ENCODE assay signal across 8 mouse cellular contexts in the genomic region with DNA sequence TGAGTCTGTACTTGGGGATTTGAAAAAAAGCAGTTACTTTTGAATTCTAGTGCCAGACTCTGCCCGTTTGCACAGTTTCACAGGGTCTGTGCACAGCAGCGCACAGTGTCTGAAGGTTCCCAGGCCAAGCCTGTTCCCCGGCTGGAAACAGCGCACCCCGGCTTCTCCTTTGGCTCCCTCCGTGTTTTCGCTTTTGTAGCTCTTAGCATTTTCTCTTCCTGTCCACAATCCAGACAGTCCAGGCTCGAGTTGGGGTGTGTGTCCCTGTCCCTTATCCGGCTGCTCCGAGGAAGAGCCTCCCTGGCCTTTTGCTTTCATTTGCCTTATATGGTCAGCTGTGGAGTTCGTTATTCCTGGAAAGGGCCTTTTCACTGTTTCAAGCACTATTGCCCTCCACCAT.
A peak's percentile ranks its signal among the peaks of the same experiment; 100 is the strongest.
DNase-seq lines count a peak whose midpoint lies in the region; ATAC-seq and TF ChIP-seq lines count a peak whose summit lies in the region.

No protein-coding gene starts in this region.

- no peak for TF ChIP-seq CTCF in stomach, postnatal 0 days (IDR thresholded peaks at IDR 0.05; ENCODE audit: low read depth)

- H3K4me2 ChIP-seq in midbrain, embryonic 15.5 days: no peak overlapping the region
- H3K4me2 ChIP-seq in stomach, postnatal 0 days (replicated peaks; ENCODE audit: low read depth): peak overlapping the region; percentile 39

- ATAC-seq in midbrain, embryonic 15.5 days (replicated peaks): no peak
- peak; percentile 68; the same call in 1 of the 2 replicates for ATAC-seq in stomach, postnatal 0 days (ENCODE audit: low FRiP score, low TSS enrichment)

- peaks cover 28% of the 10 kb centered on the region for H3K4me1 ChIP-seq in midbrain, embryonic 10.5 days
- H3K4me1 ChIP-seq in midbrain, embryonic 15.5 days: no peaks in the 10 kb centered on the region
- H3K4me1 ChIP-seq in stomach, postnatal 0 days (replicated peaks; ENCODE audit: control insufficient read depth, insufficient read depth): peaks cover 3% of the 10 kb centered on the region; the same call in 1 of the 2 replicates

- H3K9me3 ChIP-seq in midbrain, embryonic 10.5 days (replicated peaks): no peaks in the 10 kb centered on the region
- no peaks in the 10 kb centered on the region for H3K9me3 ChIP-seq in midbrain, embryonic 15.5 days
- no peaks in the 10 kb centered on the region for H3K9me3 ChIP-seq in stomach, postnatal 0 days (ENCODE audit: control insufficient read depth, low read length)

- H3K36me3 ChIP-seq in midbrain, embryonic 10.5 days: no peaks in the 10 kb centered on the region
- H3K36me3 ChIP-seq in midbrain, embryonic 15.5 days (replicated peaks): no peaks in the 10 kb centered on the region
- H3K36me3 ChIP-seq in stomach, postnatal 0 days (ENCODE audit: control insufficient read depth, insufficient read depth, low read length): no peaks in the 10 kb centered on the region

- H3K4me3 ChIP-seq in midbrain, embryonic 10.5 days: no peak overlapping the region
- no peak overlapping the region for H3K4me3 ChIP-seq in midbrain, embryonic 15.5 days
- H3K4me3 ChIP-seq in stomach, postnatal 0 days (ENCODE audit: low read depth, low read length): 0 out of 2 replicates have a peak overlapping the region, but pooled peaks have one; percentile 0

- 0 out of 2 replicates have a peak overlapping the region, but pooled peaks have one; percentile 49 for H3K27ac ChIP-seq in midbrain, embryonic 10.5 days (replicated peaks)
- H3K27ac ChIP-seq in midbrain, embryonic 15.5 days: no peak overlapping the region
- H3K27ac ChIP-seq in stomach, postnatal 0 days (replicated peaks): peak overlapping the region; percentile 85

- no peaks in the 10 kb centered on the region for H3K27me3 ChIP-seq in midbrain, embryonic 10.5 days (ENCODE audit: low read depth, poor library complexity, severe bottlenecking)
- H3K27me3 ChIP-seq in midbrain, embryonic 15.5 days (replicated peaks): no peaks in the 10 kb centered on the region
- no peaks in the 10 kb centered on the region for H3K27me3 ChIP-seq in stomach, postnatal 0 days (ENCODE audit: control insufficient read depth, insufficient read depth, low read length)

- DNase-seq in midbrain, embryonic 10.5 days (ENCODE audit: low spot score): no peak
- peak; percentile 41 for DNase-seq in gastrocnemius, postnatal 10 days
- DNase-seq in kidney, adult 18-20 months: peak; percentile 59
- peak; percentile 48 to 58 for DNase-seq in lung, adult 18-20 months
- no peak for DNase-seq in stomach, postnatal 0 days (ENCODE audit: low spot score)
- no peak for DNase-seq in layer of hippocampus, adult 9-11 months
- DNase-seq in retina, postnatal 1 day: no peak

- TF ChIP-seq EP300 in stomach, postnatal 0 days (optimal IDR thresholded peaks at IDR 0.05): no peak

- H3K9ac ChIP-seq in midbrain, embryonic 15.5 days: no peak overlapping the region
- 0 out of 2 replicates have a peak overlapping the region, but pooled peaks have one; percentile 43 for H3K9ac ChIP-seq in stomach, postnatal 0 days (ENCODE audit: low read length)

- 68% methylated on average over 11 of the region's 11 CpGs for whole genome bisulfite sequencing in midbrain, embryonic 10.5 days
- WGBS in midbrain, embryonic 15.5 days: 76% methylated on average over 11 of the region's 11 CpGs
- WGBS in stomach, postnatal 0 days: 33% methylated on average over 11 of the region's 11 CpGs

Comparison
In these comparisons a context has a peak if more than half of its experiments do, and no peak if none do; other contexts are left out.
1. DNase-seq: peak in gastrocnemius, postnatal 10 days (single experiment), kidney, adult 18-20 months (single experiment) and lung, adult 18-20 months (2 of 2); none in midbrain, embryonic 10.5 days (single experiment), stomach, postnatal 0 days (single experiment), layer of hippocampus, adult 9-11 months (single experiment) and retina, postnatal 1 day (single experiment).